Mouse (Mus musculus): Measurements from ENCODE around the gene Cplx1. TPM values are rescaled to one million over a fixed set of nuclear protein-coding genes. Genes with fewer than 3 reads are reported as not detected.

The Cplx1 gene
- total RNA-seq (2021) = 100 to 1,000 TPM; 713 to 727 TPM
- long read RNA-seq, experiment 1, transcript Cplx1-201 (4 exons, 2,189 nt) = major isoform, 565 of 706 reads
- long read RNA-seq, experiment 1, partial matches to known transcripts = 37 of 706 reads
- long read RNA-seq, experiment 1, other reads (novel, unspliced or antisense) = 104 of 706 reads
- long read RNA-seq, experiment 2, transcript Cplx1-201 (4 exons, 2,189 nt) = major isoform, 417 of 539 reads
- long read RNA-seq, experiment 2, partial matches to known transcripts = 29 of 539 reads
- long read RNA-seq, experiment 2, other reads (novel, unspliced or antisense) = 93 of 539 reads

GRCm38 (mm10) chr5:108549489-108550206 lies at the start of gene Cplx1:
Cplx1 (minus strand) TSS chr5:108550024.
- intact Hi-C loops (cut with DNase I) = no loop called here
- DNase-seq (ENCODE audit: extremely low spot score in 1 of 2, low spot score in 2 of 2) = peak; percentile 78 to 81
- TF ChIP-seq CTCF (IDR thresholded peaks at IDR 0.05) = no peak
- Histone ChIP-seq H3K4me3 (peak within 1 kb of the TSS; percentile 60), H3K27ac (peak within 1 kb of the TSS; percentile 97)

GRCm38 (mm10) chr5:108581361-108581891 lies 31.6 kb upstream of the Cplx1 start:
- H3K4me3 ChIP-seq = no peak overlapping the region
- no peak for TF ChIP-seq CTCF (IDR thresholded peaks at IDR 0.05)
- peak in 1 of 2 experiments; percentile 43 for DNase-seq (ENCODE audit: extremely low spot score in 1 of 2, low spot score in 2 of 2)
- intact Hi-C loops (cut with DNase I) = no loop called here
- peak overlapping the region; percentile 82 for H3K27ac ChIP-seq

- intact Hi-C loops (cut with DNase I) = no loop called here
- no peak overlapping the region for H3K27ac ChIP-seq
- TF ChIP-seq CTCF (IDR thresholded peaks at IDR 0.05) = no peak
- no peak overlapping the region for H3K4me3 ChIP-seq
- no peak for DNase-seq (ENCODE audit: extremely low spot score in 1 of 2, low spot score in 2 of 2)
Measured at GRCm38 (mm10) chr5:108573054-108573453, 23.2 kb upstream of the Cplx1 start.

GRCm38 (mm10) chr5:108570991-108571390 lies 21.2 kb upstream of the Cplx1 start:
- intact Hi-C loops (cut with DNase I) = no loop called here
- no peak for TF ChIP-seq CTCF (IDR thresholded peaks at IDR 0.05)
- H3K4me3 ChIP-seq = no peak overlapping the region
- H3K27ac ChIP-seq = no peak overlapping the region
- no peak for DNase-seq (ENCODE audit: extremely low spot score in 1 of 2, low spot score in 2 of 2)

GRCm38 (mm10) chr5:108567104-108567503 lies 17.3 kb upstream of the Cplx1 start:
- DNase-seq (ENCODE audit: extremely low spot score in 1 of 2, low spot score in 2 of 2) = no peak
- intact Hi-C loops (cut with DNase I) = no loop called here
- no peak overlapping the region for H3K4me3 ChIP-seq
- no peak for TF ChIP-seq CTCF (IDR thresholded peaks at IDR 0.05)
- H3K27ac ChIP-seq = no peak overlapping the region

- no peak for TF ChIP-seq CTCF (IDR thresholded peaks at IDR 0.05)
- no peak for DNase-seq (ENCODE audit: extremely low spot score in 1 of 2, low spot score in 2 of 2)
- no peak overlapping the region for H3K27ac ChIP-seq
- no peak overlapping the region for H3K4me3 ChIP-seq
- intact Hi-C loops (cut with DNase I) = no loop called here
Measured at GRCm38 (mm10) chr5:108566523-108566922, 16.7 kb upstream of the Cplx1 start.

- Histone ChIP-seq H3K4me3 (no peak overlapping the region), H3K27ac (no peak overlapping the region)
- TF ChIP-seq CTCF (IDR thresholded peaks at IDR 0.05) = no peak
- intact Hi-C loops (cut with DNase I) = no loop called here
- no peak for DNase-seq (ENCODE audit: extremely low spot score in 1 of 2, low spot score in 2 of 2)
Measured at GRCm38 (mm10) chr5:108565381-108565780, 15.6 kb upstream of the Cplx1 start.

GRCm38 (mm10) chr5:108564346-108564745 lies 14.5 kb upstream of the Cplx1 start:
- no peak overlapping the region for H3K4me3 ChIP-seq
- no peak overlapping the region for H3K27ac ChIP-seq
- DNase-seq (ENCODE audit: extremely low spot score in 1 of 2, low spot score in 2 of 2) = no peak
- TF ChIP-seq CTCF (IDR thresholded peaks at IDR 0.05) = no peak
- intact Hi-C loops (cut with DNase I) = no loop called here

GRCm38 (mm10) chr5:108562483-108562882 lies 12.7 kb upstream of the Cplx1 start:
- no peak for DNase-seq (ENCODE audit: extremely low spot score in 1 of 2, low spot score in 2 of 2)
- intact Hi-C loops (cut with DNase I) = no loop called here
- TF ChIP-seq CTCF (IDR thresholded peaks at IDR 0.05) = no peak
- H3K4me3 ChIP-seq = no peak overlapping the region
- H3K27ac ChIP-seq = no peak overlapping the region

- no peak for TF ChIP-seq CTCF (IDR thresholded peaks at IDR 0.05)
- Histone ChIP-seq H3K4me3 (no peak overlapping the region), H3K27ac (no peak overlapping the region)
- intact Hi-C loops (cut with DNase I) = no loop called here
- no peak for DNase-seq (ENCODE audit: extremely low spot score in 1 of 2, low spot score in 2 of 2)
Measured at GRCm38 (mm10) chr5:108556986-108557385, 7.2 kb upstream of the Cplx1 start.

GRCm38 (mm10) chr5:108554041-108554440 lies 4.2 kb upstream of the Cplx1 start:
- no peak for TF ChIP-seq CTCF (IDR thresholded peaks at IDR 0.05)
- H3K27ac ChIP-seq = no peak overlapping the region
- no peak overlapping the region for H3K4me3 ChIP-seq
- DNase-seq (ENCODE audit: extremely low spot score in 1 of 2, low spot score in 2 of 2) = no peak
- intact Hi-C loops (cut with DNase I) = no loop called here

GRCm38 (mm10) chr5:108550207-108550594 lies 377 bp upstream of the Cplx1 start:
- TF ChIP-seq CTCF (IDR thresholded peaks at IDR 0.05) = no peak
- H3K4me3 ChIP-seq = peak overlapping the region; percentile 60
- DNase-seq (ENCODE audit: extremely low spot score in 1 of 2, low spot score in 2 of 2) = peak in 1 of 2 experiments; percentile 44
- intact Hi-C loops (cut with DNase I) = no loop called here
- peak overlapping the region; percentile 97 for H3K27ac ChIP-seq
